Mouse (Mus musculus): ENCODE measurements around the gene Ncaph.

- no peak for TF ChIP-seq CTCF (IDR thresholded peaks at IDR 0.05; ENCODE audit: control insufficient read depth, insufficient read depth, insufficient read length)
- TF ChIP-seq MYOG (IDR thresholded peaks at IDR 0.05; ENCODE audit: control insufficient read depth, extremely low read depth, insufficient read length): no peak
- no peak for TF ChIP-seq USF1 (IDR thresholded peaks at IDR 0.05; ENCODE audit: low read depth)
- TF ChIP-seq MAX (IDR thresholded peaks at IDR 0.05): no peak
- TF ChIP-seq MYOD1 (IDR thresholded peaks at IDR 0.05; ENCODE audit: control insufficient read depth, insufficient read length, low read depth): no peak
- no peak for TF ChIP-seq FOSL1 (IDR thresholded peaks at IDR 0.05; ENCODE audit: insufficient read depth, low read length, poor library complexity, severe bottlenecking)
Observed at GRCm38 (mm10) chr2:127136979-127137378, 3.2 kb upstream of the Ncaph start.
